Mouse (Mus musculus) limb, embryonic 11.5 days (tissue): ENCODE results near the gene Tpst2. TPM values are rescaled to one million over a fixed set of nuclear protein-coding genes. Genes with fewer than 3 reads are reported as not detected.

ENCODE experiments used
- ATAC-seq: fragments of 200-750 bp; cut with Nextera tagmentation; 2 replicates; pipeline ENCODE4 v1.8.0; 2017; ENCODE audit warnings: low read depth; ENCODE audit not compliant: insufficient number of reproducible peaks, low FRiP score, low TSS enrichment
- DNase-seq: peaks from one replicate; pipeline ENCODE4 v3.0.0-alpha.2; 2015; ENCODE audit warnings: low spot score
- H3K27ac ChIP-seq: fragments of 300-500 bp; sonication (generic); replicated peaks from 2 replicates; pipeline ENCODE4 v1.5.1; 2014; ENCODE audit warnings: low read depth, mild to moderate bottlenecking, low read length
- H3K27me3 ChIP-seq: fragments of 300-500 bp; sonication (generic); 2 replicates; pipeline ENCODE4 v1.6.1; 2014; ENCODE audit warnings: mild to moderate bottlenecking, low read length, mixed read lengths; ENCODE audit not compliant: control insufficient read depth, insufficient read depth
- H3K36me3 ChIP-seq: fragments of 300-500 bp; sonication (generic); 2 replicates; pipeline ENCODE4 v1.6.1; 2014; ENCODE audit warnings: mild to moderate bottlenecking, low read length, moderate library complexity, mixed read lengths; ENCODE audit not compliant: control insufficient read depth, insufficient read depth
- H3K4me1 ChIP-seq: fragments of 300-500 bp; sonication (generic); 2 replicates; pipeline ENCODE4 v1.6.1; 2014; ENCODE audit warnings: low read length, mixed read lengths; ENCODE audit not compliant: control insufficient read depth, insufficient read depth
- H3K4me2 ChIP-seq: fragments of 300-500 bp; sonication (generic); 2 replicates; pipeline ENCODE4 v1.6.1; 2014; ENCODE audit warnings: low read depth, mild to moderate bottlenecking, moderate library complexity; ENCODE audit not compliant: severe bottlenecking
- H3K4me3 ChIP-seq: fragments of 300-500 bp; sonication (generic); 2 replicates; pipeline ENCODE4 v1.5.1; 2014; ENCODE audit warnings: low read depth, low read length
- H3K9ac ChIP-seq: fragments of 300-500 bp; sonication (generic); 2 replicates; pipeline ENCODE4 v1.6.1; 2014; ENCODE audit warnings: mild to moderate bottlenecking, low read length
- H3K9me3 ChIP-seq: fragments of 300-500 bp; sonication (generic); 2 replicates; pipeline ENCODE4 v1.6.1; 2016; ENCODE audit warnings: low read length; ENCODE audit not compliant: control insufficient read depth
- WGBS: fragments of 180-500 bp; shearing (Covaris S2); extraction: QIAGEN DNeasy Blood & Tissue Kit; methylation state at CpG from one replicate; pipeline ENCODE4 v1.1.7; 2014; 5-methylcytosine and 5-hydroxymethylcytosine counted together
- polyA plus RNA-seq: library from polyadenylated mRNA; unstranded; fragments of >200 nt; fragmentation: Nextera tagmentation; extraction: Ambion mirVana; gene quantifications from 2 replicates; pipeline ENCODE4 v1.2.1, GENCODE M21; 2014

Gene Tpst2
- polyA plus RNA-seq, 1 experiment from 2014 or later: 31.1 TPM

- ATAC-seq (no peak), DNase-seq (no peak)
- H3K9me3 ChIP-seq: no peaks in the 10 kb centered on the region
- H3K4me1 ChIP-seq: 0 out of 2 replicates have a peak, but pooled peaks cover 4% of the 10 kb centered on the region
- no peak overlapping the region for H3K27ac ChIP-seq
- no peaks in the 10 kb centered on the region for H3K36me3 ChIP-seq
- WGBS: 84% methylated on average over 4 of the region's 4 CpGs
- H3K27me3 ChIP-seq: no peaks in the 10 kb centered on the region
- H3K4me3 ChIP-seq: no peak overlapping the region
- no peak overlapping the region for H3K4me2 ChIP-seq
- H3K9ac ChIP-seq: no peak overlapping the region
Observed at GRCm38 (mm10) chr5:112281676-112282075, 5.2 kb downstream of the Tpst2 start.

GRCm38 (mm10) chr5:112282123-112282779 is 5.8 kb downstream of the Tpst2 start:
- no peak overlapping the region for H3K27ac ChIP-seq
- no peaks in the 10 kb centered on the region for H3K27me3 ChIP-seq
- H3K9ac ChIP-seq: no peak overlapping the region
- H3K9me3 ChIP-seq: no peaks in the 10 kb centered on the region
- H3K4me3 ChIP-seq: no peak overlapping the region
- ATAC-seq (no peak), DNase-seq (no peak)
- H3K36me3 ChIP-seq: no peaks in the 10 kb centered on the region
- 74% methylated on average over 6 of the region's 6 CpGs for WGBS
- no peak overlapping the region for H3K4me2 ChIP-seq
- 0 out of 2 replicates have a peak, but pooled peaks cover 4% of the 10 kb centered on the region for H3K4me1 ChIP-seq

GRCm38 (mm10) chr5:112282780-112283482 is 6.4 kb downstream of the Tpst2 start:
- Histone ChIP-seq H3K4me2 (no peak overlapping the region), H3K4me1 (0 out of 2 replicates have a peak, but pooled peaks cover 4% of the 10 kb centered on the region), H3K36me3 (no peaks in the 10 kb centered on the region), H3K9me3 (no peaks in the 10 kb centered on the region), H3K4me3 (no peak overlapping the region), H3K27me3 (no peaks in the 10 kb centered on the region), H3K9ac (no peak overlapping the region), H3K27ac (no peak overlapping the region)
- ATAC-seq (no peak), DNase-seq (no peak)
- WGBS: 80% methylated on average over 9 of the region's 9 CpGs

GRCm38 (mm10) chr5:112283543-112284202 is 7.2 kb downstream of the Tpst2 start:
- Histone ChIP-seq H3K27me3 (no peaks in the 10 kb centered on the region), H3K9ac (no peak overlapping the region), H3K27ac (no peak overlapping the region), H3K36me3 (no peaks in the 10 kb centered on the region), H3K4me3 (no peak overlapping the region), H3K4me1 (0 out of 2 replicates have a peak, but pooled peaks cover 4% of the 10 kb centered on the region), H3K4me2 (no peak overlapping the region), H3K9me3 (no peaks in the 10 kb centered on the region)
- 74% methylated on average over 10 of the region's 10 CpGs for WGBS
- ATAC-seq (no peak), DNase-seq (no peak)

GRCm38 (mm10) chr5:112284203-112284582 is 7.7 kb downstream of the Tpst2 start:
- no peak overlapping the region for H3K27ac ChIP-seq
- no peak for ATAC-seq
- WGBS: 83% methylated on average over 7 of the region's 7 CpGs
- H3K27me3 ChIP-seq: no peaks in the 10 kb centered on the region
- no peak overlapping the region for H3K4me2 ChIP-seq
- no peak overlapping the region for H3K4me3 ChIP-seq
- no peak overlapping the region for H3K9ac ChIP-seq
- 0 out of 2 replicates have a peak, but pooled peaks cover 4% of the 10 kb centered on the region for H3K4me1 ChIP-seq
- no peaks in the 10 kb centered on the region for H3K36me3 ChIP-seq
- DNase-seq: no peak
- H3K9me3 ChIP-seq: no peaks in the 10 kb centered on the region

DNA sequence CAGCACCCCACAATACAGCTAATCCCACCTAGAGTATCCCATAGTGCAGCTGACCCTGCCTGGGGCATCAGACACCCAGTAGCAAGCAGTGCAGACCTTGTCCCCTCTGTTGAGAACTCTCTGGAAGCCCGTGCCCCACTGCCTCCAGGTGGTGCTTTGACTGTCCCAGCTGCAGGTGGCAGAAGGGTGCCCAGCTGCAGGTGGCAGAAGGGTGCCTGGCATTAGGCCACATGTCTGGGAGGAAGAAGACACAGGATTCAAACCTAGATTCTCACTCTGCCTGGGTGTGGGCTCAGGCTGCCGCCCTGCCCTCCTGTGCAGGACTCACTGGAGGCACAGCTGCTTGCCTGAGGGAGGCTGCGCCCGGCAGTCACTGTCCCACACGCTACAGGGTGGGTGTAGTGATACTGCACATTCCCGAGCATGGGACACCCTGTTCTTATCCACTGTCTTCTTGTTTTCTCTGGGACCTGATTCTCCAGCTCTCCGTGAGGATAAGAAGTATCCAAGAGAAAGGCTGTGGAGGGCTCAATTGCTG is 9.1 kb downstream of the Tpst2 start:
- 94% methylated on average over 7 of the region's 7 CpGs for WGBS
- Histone ChIP-seq H3K4me1 (0 out of 2 replicates have a peak, but pooled peaks cover 4% of the 10 kb centered on the region), H3K9ac (no peak overlapping the region), H3K36me3 (no peaks in the 10 kb centered on the region), H3K27ac (no peak overlapping the region), H3K4me3 (no peak overlapping the region), H3K9me3 (no peaks in the 10 kb centered on the region), H3K27me3 (no peaks in the 10 kb centered on the region), H3K4me2 (no peak overlapping the region)
- DNase-seq (no peak), ATAC-seq (no peak)

DNA sequence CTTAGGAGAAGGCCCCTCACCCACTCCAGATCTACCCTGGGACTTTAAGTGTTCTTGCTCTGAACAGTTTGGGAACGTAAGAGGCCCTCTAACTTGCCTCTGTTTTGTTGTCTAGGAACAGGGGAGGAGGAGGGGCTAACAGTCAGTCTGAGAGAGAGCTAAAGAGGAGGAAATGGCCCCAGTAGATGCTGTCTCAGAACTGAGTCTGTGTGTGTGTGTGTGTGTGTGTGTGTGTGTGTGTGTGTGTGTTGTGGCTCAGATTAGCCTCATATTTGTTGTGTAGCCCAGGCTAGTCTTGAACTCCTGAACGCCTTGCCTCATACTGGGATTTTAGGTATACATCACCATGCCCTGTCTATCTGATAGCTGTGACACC is 10.1 kb downstream of the Tpst2 start:
- no peaks in the 10 kb centered on the region for H3K9me3 ChIP-seq
- H3K36me3 ChIP-seq: no peaks in the 10 kb centered on the region
- no peak overlapping the region for H3K4me2 ChIP-seq
- H3K27me3 ChIP-seq: no peaks in the 10 kb centered on the region
- no peak overlapping the region for H3K4me3 ChIP-seq
- H3K4me1 ChIP-seq: 0 out of 2 replicates have a peak, but pooled peaks cover 4% of the 10 kb centered on the region
- H3K27ac ChIP-seq: no peak overlapping the region
- no peak overlapping the region for H3K9ac ChIP-seq
- DNase-seq: no peak
- WGBS: 81% methylated on average over 2 of the region's 2 CpGs
- ATAC-seq: no peak

GRCm38 (mm10) chr5:112286984-112287641 is 10.6 kb downstream of the Tpst2 start:
- no peak overlapping the region for H3K4me3 ChIP-seq
- H3K27me3 ChIP-seq: no peaks in the 10 kb centered on the region
- H3K9me3 ChIP-seq: no peaks in the 10 kb centered on the region
- WGBS: 86% methylated on average over 11 of the region's 11 CpGs
- H3K4me2 ChIP-seq: no peak overlapping the region
- H3K4me1 ChIP-seq: 0 out of 2 replicates have a peak, but pooled peaks cover 3% of the 10 kb centered on the region
- ATAC-seq (no peak), DNase-seq (no peak)
- H3K36me3 ChIP-seq: no peaks in the 10 kb centered on the region
- H3K27ac ChIP-seq: no peak overlapping the region
- no peak overlapping the region for H3K9ac ChIP-seq
